Mouse (Mus musculus) olfactory bulb, adult 2 months (tissue): Measurements from ENCODE around the gene Slc35c1.

Experiments used
- CTCF ChIP-seq: fragments of 200-500 bp; IDR thresholded peaks from 2 replicates; pipeline ENCODE4 v1.5.1; 2012; ENCODE audit warnings: low read depth, mild to moderate bottlenecking, low read length, moderate library complexity; ENCODE audit not compliant: insufficient read depth
- POLR2A ChIP-seq: fragments of 200-500 bp; IDR thresholded peaks from 2 replicates; pipeline ENCODE4 v1.6.1; 2012; ENCODE audit warnings: mild to moderate bottlenecking, low read depth, low read length, moderate library complexity; ENCODE audit not compliant: insufficient read depth

DNA sequence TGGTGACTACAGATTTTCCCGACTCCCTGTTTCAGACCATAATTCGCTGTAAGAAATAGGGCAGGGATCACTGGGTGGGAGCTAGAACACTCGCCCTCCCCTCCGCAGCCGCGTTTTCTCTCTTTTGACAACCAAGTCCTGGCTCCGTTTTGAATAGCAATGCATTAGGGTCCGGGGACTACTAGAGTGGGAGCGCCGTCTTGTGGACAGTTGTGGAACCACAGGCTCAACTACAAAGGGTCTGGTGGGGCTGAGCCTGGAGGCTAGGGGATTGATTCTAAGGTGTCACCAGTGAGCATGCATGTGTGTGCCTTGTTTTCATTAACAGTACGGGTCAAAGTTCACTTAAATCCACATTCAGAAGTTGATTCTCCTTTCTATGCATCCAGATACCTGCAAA lies 26.1 kb upstream of the Slc35c1 start:
- TF ChIP-seq POLR2A, result no peak
- peak; percentile 56; the same call in 1 of the 2 replicates for TF ChIP-seq CTCF
